Mouse (Mus musculus) neural tube, embryonic 13.5 days (tissue): ENCODE results near the gene Glt8d2. TPM values are rescaled to one million over a fixed set of nuclear protein-coding genes. Genes with fewer than 3 reads are reported as not detected.

Experiments used
- ATAC-seq: fragments of 200-750 bp; cut with Nextera tagmentation; 2 replicates; pipeline ENCODE4 v1.8.0; 2017; ENCODE audit warnings: low read depth, mild to moderate bottlenecking, moderate TSS enrichment, moderate library complexity
- H3K27ac ChIP-seq: fragments of 300-500 bp; sonication (generic); replicated peaks from 2 replicates; pipeline ENCODE4 v1.5.1; 2015; ENCODE audit warnings: moderate library complexity, mild to moderate bottlenecking, inconsistent platforms
- H3K27me3 ChIP-seq: fragments of 300-500 bp; sonication (generic); 2 replicates; pipeline ENCODE4 v1.6.1; 2015; ENCODE audit warnings: mild to moderate bottlenecking, inconsistent platforms
- H3K36me3 ChIP-seq: fragments of 300-500 bp; sonication (generic); 2 replicates; pipeline ENCODE4 v1.6.1; 2015; ENCODE audit warnings: mild to moderate bottlenecking, inconsistent platforms
- H3K4me1 ChIP-seq: fragments of 300-500 bp; sonication (generic); replicated peaks from 2 replicates; pipeline ENCODE4 v1.6.1; 2015; ENCODE audit warnings: inconsistent platforms
- H3K4me2 ChIP-seq: fragments of 300-500 bp; sonication (generic); 2 replicates; pipeline ENCODE4 v1.6.1; 2015; ENCODE audit warnings: inconsistent platforms, mild to moderate bottlenecking, moderate library complexity
- H3K4me3 ChIP-seq: fragments of 300-500 bp; sonication (generic); 2 replicates; pipeline ENCODE4 v1.5.1; 2015; ENCODE audit warnings: mild to moderate bottlenecking, inconsistent platforms
- H3K9ac ChIP-seq: fragments of 300-500 bp; sonication (generic); 2 replicates; pipeline ENCODE4 v1.6.1; 2015; ENCODE audit warnings: moderate library complexity, mild to moderate bottlenecking, inconsistent platforms
- H3K9me3 ChIP-seq: fragments of 300-500 bp; sonication (generic); 2 replicates; pipeline ENCODE4 v1.6.1; 2016; ENCODE audit warnings: inconsistent platforms
- WGBS: fragments of 180-500 bp; shearing (Covaris S2); methylation state at CpG from one replicate; pipeline ENCODE4 v1.1.7; 2015; 5-methylcytosine and 5-hydroxymethylcytosine counted together
- polyA plus RNA-seq: library from polyadenylated mRNA; unstranded; fragments of >200 nt; fragmentation: Nextera tagmentation; extraction: Ambion mirVana; gene quantifications from 2 replicates; pipeline ENCODE4 v1.2.1, GENCODE M21; 2015

The Glt8d2 gene
- polyA plus RNA-seq, 1 experiment from 2014 or later = 1.3 TPM

DNA sequence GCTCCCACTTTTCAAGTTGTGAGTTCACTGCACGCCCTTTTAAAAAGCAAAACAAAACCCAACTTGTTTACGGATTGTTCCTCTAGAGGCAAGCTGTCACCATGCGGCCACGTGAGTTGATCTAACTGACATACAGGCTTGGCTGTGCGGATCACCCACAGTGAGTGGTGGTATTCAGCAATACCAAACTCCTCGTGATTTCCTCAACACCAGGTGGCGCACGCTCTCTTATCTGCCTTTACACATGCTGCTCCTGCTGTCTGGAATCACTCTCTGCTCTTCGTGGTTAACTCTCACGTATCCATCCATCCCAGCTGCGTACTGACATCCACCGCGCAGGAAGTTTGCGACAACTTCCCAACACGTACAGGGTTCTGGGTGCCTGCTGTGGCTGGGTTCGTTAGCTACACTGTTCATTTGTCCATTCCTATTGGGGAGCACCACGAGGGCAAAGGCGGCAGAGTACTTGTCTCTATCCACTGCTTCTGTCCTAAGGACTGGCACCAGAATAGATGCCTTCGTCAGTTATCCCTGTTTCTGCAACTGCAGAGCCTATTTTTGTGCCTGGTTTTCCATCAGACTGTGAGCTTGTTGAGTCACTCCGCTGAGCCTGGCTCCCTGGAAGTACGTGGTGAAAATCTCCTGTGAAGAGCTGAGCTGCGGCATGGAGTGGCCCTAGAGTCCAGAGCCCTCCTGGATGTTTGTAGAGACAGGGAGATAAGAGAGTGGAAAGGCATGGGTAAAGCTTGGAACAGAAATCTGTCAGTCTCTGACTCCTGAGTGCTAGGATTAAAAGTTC, 23.8 kb downstream of the Glt8d2 start:
- no peak overlapping the region for H3K4me3 ChIP-seq
- H3K27ac ChIP-seq = no peak overlapping the region
- H3K9me3 ChIP-seq = no peaks in the 10 kb centered on the region
- 0 out of 2 replicates have a peak, but pooled peaks cover 3% of the 10 kb centered on the region for H3K4me1 ChIP-seq
- peak overlapping the region; percentile 53; the same call in 1 of the 2 replicates for H3K9ac ChIP-seq
- WGBS = 27% methylated on average over 22 of the region's 22 CpGs
- H3K4me2 ChIP-seq = peak overlapping the region; percentile 37
- no peaks in the 10 kb centered on the region for H3K27me3 ChIP-seq
- no peaks in the 10 kb centered on the region for H3K36me3 ChIP-seq
- peak; percentile 94 for ATAC-seq

- Histone ChIP-seq H3K9ac (no peak overlapping the region), H3K36me3 (no peaks in the 10 kb centered on the region), H3K27me3 (no peaks in the 10 kb centered on the region), H3K4me3 (no peak overlapping the region), H3K9me3 (no peaks in the 10 kb centered on the region), H3K4me2 (no peak overlapping the region), H3K27ac (no peak overlapping the region), H3K4me1 (0 out of 2 replicates have a peak, but pooled peaks cover 3% of the 10 kb centered on the region)
- 62% methylated on average over 3 of the region's 3 CpGs for WGBS
- ATAC-seq = no peak
These were observed 24.5 kb downstream of the Glt8d2 start for GRCm38 (mm10) chr10:82665951-82666350.

- no peak overlapping the region for H3K4me2 ChIP-seq
- H3K9ac ChIP-seq = no peak overlapping the region
- H3K36me3 ChIP-seq = no peaks in the 10 kb centered on the region
- no peaks in the 10 kb centered on the region for H3K9me3 ChIP-seq
- H3K4me3 ChIP-seq = no peak overlapping the region
- no peak for ATAC-seq
- WGBS = 87% methylated on average over 2 of the region's 2 CpGs
- H3K27ac ChIP-seq = no peak overlapping the region
- 0 out of 2 replicates have a peak, but pooled peaks cover 3% of the 10 kb centered on the region for H3K4me1 ChIP-seq
- no peaks in the 10 kb centered on the region for H3K27me3 ChIP-seq
These were observed 27.2 kb downstream of the Glt8d2 start for GRCm38 (mm10) chr10:82663289-82663688.

- H3K27ac ChIP-seq = no peak overlapping the region
- H3K27me3 ChIP-seq = no peaks in the 10 kb centered on the region
- H3K9me3 ChIP-seq = no peaks in the 10 kb centered on the region
- no peak for ATAC-seq
- H3K4me2 ChIP-seq = no peak overlapping the region
- no peak overlapping the region for H3K9ac ChIP-seq
- 0 out of 2 replicates have a peak, but pooled peaks cover 3% of the 10 kb centered on the region for H3K4me1 ChIP-seq
- no peaks in the 10 kb centered on the region for H3K36me3 ChIP-seq
- 82% methylated on average over 14 of the region's 14 CpGs for WGBS
- no peak overlapping the region for H3K4me3 ChIP-seq
These were observed 28.0 kb downstream of the Glt8d2 start for GRCm38 (mm10) chr10:82662267-82662990.

GRCm38 (mm10) chr10:82661820-82662219, 28.6 kb downstream of the Glt8d2 start:
- no peak for ATAC-seq
- Histone ChIP-seq H3K4me1 (0 out of 2 replicates have a peak, but pooled peaks cover 3% of the 10 kb centered on the region), H3K9ac (no peak overlapping the region), H3K27ac (no peak overlapping the region), H3K9me3 (no peaks in the 10 kb centered on the region), H3K4me2 (no peak overlapping the region), H3K27me3 (no peaks in the 10 kb centered on the region), H3K36me3 (no peaks in the 10 kb centered on the region), H3K4me3 (no peak overlapping the region)
- WGBS = 87% methylated on average over 8 of the region's 8 CpGs

GRCm38 (mm10) chr10:82654581-82654980, 35.9 kb downstream of the Glt8d2 start:
- Histone ChIP-seq H3K9ac (no peak overlapping the region), H3K4me3 (no peak overlapping the region), H3K27ac (no peak overlapping the region), H3K4me1 (no peaks in the 10 kb centered on the region), H3K9me3 (no peaks in the 10 kb centered on the region), H3K4me2 (no peak overlapping the region), H3K27me3 (no peaks in the 10 kb centered on the region), H3K36me3 (peaks cover 14% of the 10 kb centered on the region)
- ATAC-seq = no peak
- WGBS = 91% methylated on average over 3 of the region's 3 CpGs

DNA sequence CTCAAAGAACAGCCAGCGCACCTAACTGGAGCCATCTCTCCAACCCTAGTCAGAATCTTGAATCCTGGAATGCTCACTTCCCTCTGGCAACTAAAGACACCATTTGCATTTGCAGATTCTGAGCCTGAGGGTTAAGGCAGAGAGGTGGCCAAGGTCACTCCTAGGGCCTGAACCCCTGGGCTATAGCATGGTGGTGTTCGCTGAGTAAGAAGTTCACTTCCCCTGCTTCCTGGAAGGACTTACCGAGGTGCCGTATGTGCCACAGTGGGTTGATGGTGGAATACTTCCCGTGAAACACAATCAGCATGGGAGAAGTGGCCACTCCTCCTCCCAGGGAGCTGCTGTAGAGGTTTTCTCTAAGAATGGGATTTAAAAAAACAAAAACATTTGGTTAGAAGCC, 37.8 kb downstream of the Glt8d2 start:
- ATAC-seq = no peak
- 74% methylated on average over 5 of the region's 5 CpGs for WGBS
- Histone ChIP-seq H3K9me3 (no peaks in the 10 kb centered on the region), H3K27ac (no peak overlapping the region), H3K4me3 (no peak overlapping the region), H3K9ac (no peak overlapping the region), H3K4me2 (no peak overlapping the region), H3K4me1 (no peaks in the 10 kb centered on the region), H3K27me3 (no peaks in the 10 kb centered on the region), H3K36me3 (peaks cover 22% of the 10 kb centered on the region)

DNA sequence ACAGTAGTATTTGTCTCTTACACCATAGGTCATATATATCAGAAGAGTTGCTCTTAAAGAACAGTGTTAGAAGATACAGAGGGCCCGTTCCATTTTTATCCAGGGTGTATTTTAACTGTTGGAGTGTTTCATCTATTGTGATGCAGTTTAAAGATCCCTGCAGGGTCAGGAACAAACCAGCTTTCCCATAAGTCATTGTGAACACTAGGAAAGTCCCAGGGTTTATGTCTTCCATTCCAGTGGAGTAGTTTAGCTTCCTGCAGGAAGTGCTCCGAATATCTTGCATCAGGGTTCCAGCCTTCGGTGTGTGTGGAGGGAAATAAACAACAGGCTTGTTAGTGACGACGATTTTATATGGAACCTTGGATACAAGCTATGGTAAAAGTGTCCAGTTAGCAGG, 39.2 kb downstream of the Glt8d2 start:
- no peak overlapping the region for H3K4me2 ChIP-seq
- H3K4me1 ChIP-seq = no peaks in the 10 kb centered on the region
- no peak overlapping the region for H3K4me3 ChIP-seq
- H3K36me3 ChIP-seq = peaks cover 35% of the 10 kb centered on the region
- WGBS = 86% methylated on average over 5 of the region's 5 CpGs
- no peaks in the 10 kb centered on the region for H3K27me3 ChIP-seq
- H3K27ac ChIP-seq = no peak overlapping the region
- H3K9me3 ChIP-seq = no peaks in the 10 kb centered on the region
- ATAC-seq = no peak
- H3K9ac ChIP-seq = no peak overlapping the region

- no peak overlapping the region for H3K27ac ChIP-seq
- no peak overlapping the region for H3K4me3 ChIP-seq
- no peak overlapping the region for H3K4me2 ChIP-seq
- no peaks in the 10 kb centered on the region for H3K4me1 ChIP-seq
- peaks cover 70% of the 10 kb centered on the region for H3K36me3 ChIP-seq
- ATAC-seq = no peak
- 93% methylated on average over 17 of the region's 17 CpGs for WGBS
- H3K27me3 ChIP-seq = no peaks in the 10 kb centered on the region
- no peaks in the 10 kb centered on the region for H3K9me3 ChIP-seq
- no peak overlapping the region for H3K9ac ChIP-seq
These were observed 43.1 kb downstream of the Glt8d2 start for GRCm38 (mm10) chr10:82647205-82647811.

DNA sequence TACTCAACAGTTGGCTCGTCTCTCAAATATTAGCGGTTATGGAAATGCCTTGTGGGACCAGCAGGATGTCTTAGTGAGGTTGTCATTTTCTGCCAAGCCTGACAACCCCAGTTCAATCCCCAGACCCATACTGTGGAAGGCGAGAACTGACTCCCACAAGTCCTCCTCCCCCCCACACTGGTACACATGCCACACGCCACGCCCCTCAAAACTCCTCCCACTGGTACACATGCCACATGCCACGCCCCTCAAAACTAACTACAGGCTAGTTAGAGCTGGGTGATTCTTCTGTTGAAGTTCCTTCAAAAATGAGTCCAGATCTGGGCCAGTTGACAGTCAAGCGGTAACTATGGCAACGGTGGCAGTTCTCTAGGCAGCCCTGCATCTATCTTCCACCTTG, 44.4 kb downstream of the Glt8d2 start:
- Histone ChIP-seq H3K27me3 (no peaks in the 10 kb centered on the region), H3K4me3 (no peak overlapping the region), H3K9ac (no peak overlapping the region), H3K36me3 (peaks cover 77% of the 10 kb centered on the region), H3K4me1 (no peaks in the 10 kb centered on the region), H3K9me3 (no peaks in the 10 kb centered on the region), H3K27ac (no peak overlapping the region), H3K4me2 (no peak overlapping the region)
- ATAC-seq = no peak
- WGBS = 96% methylated on average over 8 of the region's 8 CpGs

DNA sequence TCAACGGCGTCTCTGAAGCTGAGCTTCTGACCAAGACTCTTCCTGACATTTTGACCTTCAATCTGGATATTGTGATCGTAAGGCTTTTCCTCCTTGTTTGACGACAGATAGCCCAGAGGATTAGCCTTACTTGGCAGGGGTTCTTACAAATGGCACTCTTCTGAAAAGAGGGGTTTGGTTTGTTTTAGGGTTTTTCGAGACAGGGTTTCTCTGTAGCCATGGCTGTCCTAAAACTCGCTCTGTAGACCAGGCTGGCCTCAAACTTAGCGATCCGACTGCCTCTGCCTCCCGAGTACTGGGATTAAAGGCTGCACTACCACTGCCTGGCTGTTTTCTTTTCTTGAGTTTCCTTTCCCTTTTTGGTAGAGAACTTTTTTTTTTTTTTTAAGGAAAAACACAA, 49.0 kb downstream of the Glt8d2 start:
- Histone ChIP-seq H3K36me3 (peaks cover 87% of the 10 kb centered on the region), H3K4me2 (no peak overlapping the region), H3K9ac (no peak overlapping the region), H3K9me3 (no peaks in the 10 kb centered on the region), H3K4me3 (no peak overlapping the region), H3K27me3 (no peaks in the 10 kb centered on the region), H3K4me1 (no peaks in the 10 kb centered on the region), H3K27ac (no peak overlapping the region)
- WGBS = 94% methylated on average over 9 of the region's 9 CpGs
- ATAC-seq = no peak

DNA sequence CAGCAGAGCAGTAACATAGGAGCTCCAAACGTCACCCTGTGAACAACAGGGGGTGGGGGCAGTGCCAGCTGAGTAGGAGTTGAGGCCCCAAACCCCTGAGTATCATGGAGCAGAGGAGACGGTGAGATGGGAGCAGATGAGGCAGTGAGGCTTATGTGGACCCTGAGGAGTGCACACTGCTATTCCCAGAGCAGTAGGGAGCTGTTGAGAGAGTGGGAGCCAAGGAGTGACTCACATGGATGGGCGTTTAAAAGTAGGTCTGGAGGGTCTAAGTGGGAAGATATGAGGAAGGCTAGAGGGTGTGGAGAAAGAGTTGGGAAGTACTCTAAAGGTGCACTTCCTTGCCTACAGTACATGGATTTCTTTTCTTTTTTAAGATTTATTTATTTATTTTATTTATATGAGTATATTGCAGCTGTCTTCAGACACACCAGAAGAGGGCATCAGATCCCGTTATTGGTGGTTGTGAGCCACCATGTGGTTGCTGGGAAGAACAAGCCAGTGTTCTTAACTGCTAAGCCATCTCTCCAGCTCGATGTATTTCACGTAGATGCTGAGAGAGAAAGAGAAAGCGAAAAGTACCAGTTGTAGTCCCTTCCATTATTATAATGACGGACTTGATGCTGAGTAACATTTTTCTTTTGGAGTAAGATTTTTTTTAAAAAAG, 51.3 kb downstream of the Glt8d2 start:
- Histone ChIP-seq H3K27me3 (no peaks in the 10 kb centered on the region), H3K36me3 (peaks cover 72% of the 10 kb centered on the region), H3K9ac (no peak overlapping the region), H3K4me1 (no peaks in the 10 kb centered on the region), H3K4me3 (no peak overlapping the region), H3K27ac (no peak overlapping the region), H3K9me3 (no peaks in the 10 kb centered on the region), H3K4me2 (no peak overlapping the region)
- 90% methylated on average over 8 of the region's 8 CpGs for WGBS
- ATAC-seq = no peak
